Mouse (Mus musculus): ENCODE results near the gene Dusp10.

GRCm38 (mm10) chr1:184019042-184019721, 6.1 kb downstream of the Dusp10 start:
- TF ChIP-seq POLR2A (IDR thresholded peaks at IDR 0.05; ENCODE audit: extremely low read depth, insufficient read depth, low read length) (no peak), CTCF (IDR thresholded peaks at IDR 0.05; ENCODE audit: low read depth, low read length) (no peak)
